Mouse (Mus musculus) hindbrain, embryonic 12.5 days (tissue): Measurements from ENCODE around the gene Il10. TPM values are rescaled to one million over a fixed set of nuclear protein-coding genes. Genes with fewer than 3 reads are reported as not detected.

Experiments used
- ATAC-seq: fragments of 200-750 bp; cut with Nextera tagmentation; 2 replicates; pipeline ENCODE4 v1.8.0; 2017; ENCODE audit warnings: moderate TSS enrichment; ENCODE audit not compliant: low FRiP score
- H3K27ac ChIP-seq: fragments of 300-500 bp; sonication (generic); 2 replicates; pipeline ENCODE4 v1.5.1; 2016; ENCODE audit warnings: mild to moderate bottlenecking
- H3K27me3 ChIP-seq: fragments of 300-500 bp; sonication (generic); 2 replicates; pipeline ENCODE4 v1.6.1; 2016; ENCODE audit warnings: mild to moderate bottlenecking
- H3K36me3 ChIP-seq: fragments of 300-500 bp; sonication (generic); 2 replicates; pipeline ENCODE4 v1.6.1; 2016; ENCODE audit warnings: mild to moderate bottlenecking
- H3K4me1 ChIP-seq: fragments of 300-500 bp; sonication (generic); 2 replicates; pipeline ENCODE4 v1.6.1; 2016
- H3K4me2 ChIP-seq: fragments of 300-500 bp; sonication (generic); replicated peaks from 2 replicates; pipeline ENCODE4 v1.6.1; 2016; ENCODE audit warnings: mild to moderate bottlenecking
- H3K4me3 ChIP-seq: fragments of 300-500 bp; sonication (generic); 2 replicates; pipeline ENCODE4 v1.5.1; 2016; ENCODE audit warnings: mild to moderate bottlenecking
- H3K9ac ChIP-seq: fragments of 300-500 bp; sonication (generic); 2 replicates; pipeline ENCODE4 v1.6.1; 2016; ENCODE audit warnings: mild to moderate bottlenecking, moderate library complexity
- H3K9me3 ChIP-seq: fragments of 300-500 bp; sonication (generic); replicated peaks from 2 replicates; pipeline ENCODE4 v1.6.1; 2016; ENCODE audit warnings: mild to moderate bottlenecking
- WGBS: fragments of 180-500 bp; shearing (Covaris S2); methylation state at CpG from one replicate; pipeline ENCODE4 v1.1.7; 2016; 5-methylcytosine and 5-hydroxymethylcytosine counted together
- polyA plus RNA-seq: library from polyadenylated mRNA; unstranded; fragments of >200 nt; fragmentation: Nextera tagmentation; extraction: Ambion mirVana; gene quantifications from 2 replicates; pipeline ENCODE4 v1.2.1, GENCODE M21; 2016

Il10 gene
- polyA plus RNA-seq, 1 experiment from 2014 or later = not detected

DNA sequence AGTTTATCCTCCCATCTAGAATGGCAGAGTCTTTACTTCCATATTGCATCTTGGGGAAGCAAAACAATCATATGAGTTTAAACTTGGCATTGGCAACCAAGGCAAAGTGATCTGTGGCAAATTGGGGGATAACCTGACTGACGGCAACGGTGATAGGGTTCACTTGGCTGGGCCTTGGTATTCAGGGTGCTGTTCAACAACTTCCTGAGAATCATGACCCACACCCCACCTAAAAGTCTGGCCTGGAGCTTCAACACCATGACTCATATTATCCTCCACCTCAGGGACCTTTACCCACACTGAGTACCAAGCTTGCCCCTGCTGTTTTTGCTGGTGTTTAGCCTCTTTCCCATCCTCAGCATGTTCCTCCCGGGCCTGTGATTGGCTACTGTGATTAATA, 19.3 kb upstream of the Il10 start:
- Histone ChIP-seq H3K9ac (no peak overlapping the region), H3K4me3 (no peak overlapping the region), H3K4me1 (no peaks in the 10 kb centered on the region), H3K27ac (no peak overlapping the region), H3K9me3 (no peaks in the 10 kb centered on the region), H3K4me2 (no peak overlapping the region), H3K36me3 (no peaks in the 10 kb centered on the region), H3K27me3 (no peaks in the 10 kb centered on the region)
- ATAC-seq = no peak
- WGBS = 89% methylated on average over 3 of the region's 3 CpGs

DNA sequence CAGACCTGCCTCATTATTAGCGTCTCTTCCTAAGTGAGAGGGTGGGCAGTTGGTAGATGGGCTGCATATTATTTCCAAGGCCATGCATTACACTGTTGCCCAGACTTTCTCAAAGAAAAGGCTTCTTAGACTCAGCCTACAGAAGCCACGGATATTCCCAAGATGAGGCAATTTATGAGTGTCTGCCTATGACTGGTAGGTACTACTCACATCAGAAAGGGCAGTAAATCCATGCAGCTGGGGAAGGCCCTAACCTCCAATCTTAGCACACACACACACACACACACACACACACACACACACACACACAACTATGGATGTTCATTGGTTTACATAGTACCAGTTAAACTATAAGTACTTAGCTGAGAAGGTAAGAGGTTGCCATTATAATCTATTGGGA, 17.1 kb upstream of the Il10 start:
- ATAC-seq = no peak
- H3K4me2 ChIP-seq = no peak overlapping the region
- 95% methylated on average over 2 of the region's 2 CpGs for WGBS
- H3K27me3 ChIP-seq = no peaks in the 10 kb centered on the region
- no peak overlapping the region for H3K27ac ChIP-seq
- no peak overlapping the region for H3K9ac ChIP-seq
- H3K4me3 ChIP-seq = no peak overlapping the region
- H3K9me3 ChIP-seq = no peaks in the 10 kb centered on the region
- H3K36me3 ChIP-seq = no peaks in the 10 kb centered on the region
- H3K4me1 ChIP-seq = no peaks in the 10 kb centered on the region

DNA sequence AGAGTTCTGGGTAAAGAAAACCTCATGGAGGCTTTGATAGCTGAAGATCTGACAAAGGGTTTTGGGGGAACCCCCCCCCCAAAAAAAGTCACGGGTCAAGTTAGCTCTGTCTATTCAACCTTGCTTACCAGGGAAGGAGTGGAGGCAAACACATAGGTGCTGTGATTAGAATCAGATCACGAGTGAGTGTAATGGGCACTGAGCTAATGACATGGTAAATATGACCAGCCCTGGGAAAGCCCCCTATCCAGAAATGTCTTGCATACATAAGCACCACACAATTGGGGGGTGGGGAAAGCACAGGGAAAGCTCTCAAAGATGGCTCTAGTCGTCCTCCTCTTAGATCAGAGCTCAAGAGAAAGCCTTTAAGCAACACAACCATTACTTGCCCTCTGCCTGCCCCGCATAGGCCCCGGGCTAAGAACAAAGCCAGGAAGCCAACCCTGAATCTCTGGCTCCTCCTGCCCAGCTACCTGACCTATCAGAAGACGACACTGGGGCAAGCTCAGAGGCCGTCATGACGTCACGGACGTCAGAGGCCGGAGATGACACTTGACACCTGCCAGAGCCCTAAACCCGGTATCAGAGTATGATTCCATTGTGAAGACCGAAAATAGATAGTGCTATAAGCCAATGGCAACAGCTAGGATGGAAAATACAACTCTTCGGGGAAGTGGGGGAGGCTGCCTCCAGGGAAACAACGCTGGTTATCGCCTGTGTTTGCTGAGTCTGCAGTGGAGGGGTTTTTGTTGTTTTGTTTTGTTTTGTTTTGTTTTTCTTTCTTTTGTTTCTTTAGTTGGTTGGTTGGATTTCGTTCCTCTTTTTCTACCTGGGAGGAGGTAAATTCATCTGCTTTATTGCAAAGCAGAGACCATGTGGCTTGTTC, 16.4 kb upstream of the Il10 start:
- Histone ChIP-seq H3K27ac (no peak overlapping the region), H3K4me1 (no peaks in the 10 kb centered on the region), H3K9ac (no peak overlapping the region), H3K4me3 (no peak overlapping the region), H3K27me3 (no peaks in the 10 kb centered on the region), H3K36me3 (no peaks in the 10 kb centered on the region), H3K9me3 (no peaks in the 10 kb centered on the region), H3K4me2 (no peak overlapping the region)
- 67% methylated on average over 17 of the region's 17 CpGs for WGBS
- ATAC-seq = no peak

- Histone ChIP-seq H3K4me1 (no peaks in the 10 kb centered on the region), H3K4me3 (no peak overlapping the region), H3K27me3 (no peaks in the 10 kb centered on the region), H3K9me3 (no peaks in the 10 kb centered on the region), H3K36me3 (no peaks in the 10 kb centered on the region), H3K9ac (no peak overlapping the region), H3K4me2 (no peak overlapping the region), H3K27ac (no peak overlapping the region)
- 76% methylated on average over 1 of the region's 1 CpGs for WGBS
- no peak for ATAC-seq
Measured at GRCm38 (mm10) chr1:131006069-131006468, 13.6 kb upstream of the Il10 start.

GRCm38 (mm10) chr1:131010201-131011153, 9.2 kb upstream of the Il10 start:
- Histone ChIP-seq H3K4me1 (no peaks in the 10 kb centered on the region), H3K4me2 (no peak overlapping the region), H3K9me3 (no peaks in the 10 kb centered on the region), H3K36me3 (no peaks in the 10 kb centered on the region), H3K27me3 (no peaks in the 10 kb centered on the region), H3K9ac (no peak overlapping the region), H3K4me3 (no peak overlapping the region), H3K27ac (no peak overlapping the region)
- no peak for ATAC-seq
- WGBS = 84% methylated on average over 17 of the region's 17 CpGs

- Histone ChIP-seq H3K27me3 (no peaks in the 10 kb centered on the region), H3K36me3 (no peaks in the 10 kb centered on the region), H3K4me1 (no peaks in the 10 kb centered on the region), H3K4me2 (no peak overlapping the region), H3K9me3 (no peaks in the 10 kb centered on the region), H3K9ac (no peak overlapping the region), H3K27ac (no peak overlapping the region), H3K4me3 (no peak overlapping the region)
- ATAC-seq = no peak
- WGBS = 84% methylated on average over 8 of the region's 8 CpGs
Measured at GRCm38 (mm10) chr1:131012494-131012893, 7.2 kb upstream of the Il10 start.

DNA sequence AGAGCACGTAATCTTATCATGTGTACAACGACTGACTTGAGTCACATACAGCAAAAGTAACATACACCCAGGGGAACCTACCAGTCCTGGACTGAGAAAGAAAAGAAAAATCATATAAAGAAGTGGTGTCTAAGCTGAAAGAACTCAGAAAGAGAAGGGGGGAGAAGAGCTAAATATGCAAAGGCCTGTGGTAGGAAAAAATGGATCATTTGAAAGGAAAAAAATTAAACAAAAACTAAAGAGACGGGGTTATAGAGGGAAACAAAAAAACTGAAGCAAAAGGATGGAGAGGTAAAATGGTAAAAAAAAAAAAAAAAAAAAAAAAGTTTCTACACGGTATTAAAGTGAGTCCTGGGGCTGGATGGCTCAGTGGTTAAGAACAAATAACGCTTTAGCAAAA, 5.7 kb upstream of the Il10 start:
- H3K27me3 ChIP-seq = no peaks in the 10 kb centered on the region
- no peaks in the 10 kb centered on the region for H3K4me1 ChIP-seq
- no peaks in the 10 kb centered on the region for H3K9me3 ChIP-seq
- no peak overlapping the region for H3K9ac ChIP-seq
- no peak for ATAC-seq
- no peak overlapping the region for H3K4me3 ChIP-seq
- 94% methylated on average over 5 of the region's 5 CpGs for WGBS
- no peak overlapping the region for H3K4me2 ChIP-seq
- no peak overlapping the region for H3K27ac ChIP-seq
- H3K36me3 ChIP-seq = no peaks in the 10 kb centered on the region

- Histone ChIP-seq H3K9me3 (no peaks in the 10 kb centered on the region), H3K4me1 (no peaks in the 10 kb centered on the region), H3K4me3 (no peak overlapping the region), H3K36me3 (no peaks in the 10 kb centered on the region), H3K27ac (no peak overlapping the region), H3K27me3 (no peaks in the 10 kb centered on the region), H3K4me2 (no peak overlapping the region), H3K9ac (no peak overlapping the region)
- no peak for ATAC-seq
- 91% methylated on average over 6 of the region's 6 CpGs for WGBS
Measured at GRCm38 (mm10) chr1:131015281-131015680, 4.4 kb upstream of the Il10 start.

DNA sequence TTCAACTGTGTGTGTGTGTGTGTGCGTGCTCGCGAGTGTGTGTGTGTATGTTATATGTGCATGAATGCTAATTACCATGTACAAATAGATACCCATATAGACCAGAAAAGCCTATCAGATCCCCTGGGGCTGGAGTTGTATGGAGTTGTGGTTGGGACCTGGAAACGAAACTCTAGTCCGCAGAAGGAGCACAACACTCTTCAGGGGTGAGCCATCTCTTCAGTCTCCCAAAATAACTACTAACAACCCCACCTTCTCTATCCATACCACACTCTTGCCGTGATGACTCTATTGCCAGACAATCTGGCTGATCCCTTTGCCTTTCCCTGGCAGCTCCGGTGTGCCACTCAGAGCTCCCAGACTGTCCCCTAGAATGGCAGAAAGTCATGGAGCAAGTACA, 3.8 kb upstream of the Il10 start:
- no peak overlapping the region for H3K9ac ChIP-seq
- no peak overlapping the region for H3K4me2 ChIP-seq
- H3K36me3 ChIP-seq = no peaks in the 10 kb centered on the region
- H3K27ac ChIP-seq = no peak overlapping the region
- H3K4me3 ChIP-seq = no peak overlapping the region
- 91% methylated on average over 7 of the region's 7 CpGs for whole genome bisulfite sequencing
- H3K4me1 ChIP-seq = no peaks in the 10 kb centered on the region
- no peaks in the 10 kb centered on the region for H3K9me3 ChIP-seq
- H3K27me3 ChIP-seq = no peaks in the 10 kb centered on the region
- ATAC-seq = no peak

- H3K9ac ChIP-seq = no peak overlapping the region
- H3K27me3 ChIP-seq = no peaks in the 10 kb centered on the region
- H3K9me3 ChIP-seq = no peaks in the 10 kb centered on the region
- 51% methylated on average over 12 of the region's 12 CpGs for WGBS
- no peaks in the 10 kb centered on the region for H3K36me3 ChIP-seq
- no peaks in the 10 kb centered on the region for H3K4me1 ChIP-seq
- H3K4me2 ChIP-seq = no peak overlapping the region
- H3K4me3 ChIP-seq = no peak overlapping the region
- ATAC-seq = no peak
- H3K27ac ChIP-seq = no peak overlapping the region
Measured at GRCm38 (mm10) chr1:131020425-131021310, 1.0 kb downstream of the Il10 start.

DNA sequence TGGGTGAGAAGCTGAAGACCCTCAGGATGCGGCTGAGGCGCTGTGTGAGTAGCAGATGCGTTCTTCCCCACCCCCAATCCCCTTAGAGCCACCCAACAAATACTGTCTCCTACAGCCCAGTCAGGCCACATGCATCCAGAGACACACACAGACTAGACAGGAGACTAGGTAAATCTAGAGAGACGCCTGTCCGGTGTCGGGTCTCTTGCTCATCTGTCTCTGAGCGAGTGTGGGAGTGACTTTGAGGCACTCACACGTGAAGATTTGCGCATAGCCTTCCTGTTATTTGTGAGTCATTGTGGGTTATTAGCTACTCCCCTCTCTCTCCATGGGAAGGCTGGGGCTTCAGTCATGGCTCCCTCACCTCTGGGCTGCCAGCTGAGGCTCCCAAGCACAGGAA, 1.8 kb downstream of the Il10 start:
- H3K4me2 ChIP-seq = no peak overlapping the region

More for the DNA sequence above, 1.8 kb downstream of the Il10 start:
- ATAC-seq = no peak
- no peaks in the 10 kb centered on the region for H3K4me1 ChIP-seq
- WGBS = 73% methylated on average over 9 of the region's 9 CpGs
- no peak overlapping the region for H3K4me3 ChIP-seq
- H3K9ac ChIP-seq = no peak overlapping the region
- no peaks in the 10 kb centered on the region for H3K36me3 ChIP-seq
- H3K27ac ChIP-seq = no peak overlapping the region
- no peaks in the 10 kb centered on the region for H3K27me3 ChIP-seq
- no peaks in the 10 kb centered on the region for H3K9me3 ChIP-seq
